Comparison of ENCODE assay signal across 12 mouse cellular contexts in genomic region chr2:76057555-76057954, GRCm38 (mm10).
"Had no signal": no experiment of that assay in that cellular context is flagged by ENCODE, and none has a peak within 500 bp of the region (broad histone marks: within the 10 kb centered on the region; RNA-seq: fewer than 3 reads in every experiment).

No protein-coding gene starts in this region.

- H3K4me3 ChIP-seq: limb, embryonic 13.5 days; liver, embryonic 15.5 days; midbrain, embryonic 15.5 days; neural tube, embryonic 12.5 days had no signal

- H3K27ac ChIP-seq: limb, embryonic 13.5 days; liver, embryonic 15.5 days; midbrain, embryonic 15.5 days; neural tube, embryonic 12.5 days had no signal

- H3K36me3 ChIP-seq: limb, embryonic 13.5 days; liver, embryonic 15.5 days; midbrain, embryonic 15.5 days; neural tube, embryonic 12.5 days had no signal

- DNase-seq: kidney, adult 9 months; kidney, postnatal 10 days; lung, adult 2 months; lung, postnatal 36 days; thymus, adult 2 months; thymus, postnatal 25 days had no signal

- H3K9ac ChIP-seq: limb, embryonic 13.5 days; liver, embryonic 15.5 days; midbrain, embryonic 15.5 days; neural tube, embryonic 12.5 days had no signal

- H3K4me1 ChIP-seq: liver, embryonic 15.5 days had no signal

- H3K4me2 ChIP-seq: limb, embryonic 13.5 days; liver, embryonic 11.5 days; liver, embryonic 15.5 days; midbrain, embryonic 15.5 days; neural tube, embryonic 12.5 days had no signal

- H3K9me3 ChIP-seq: limb, embryonic 13.5 days; liver, embryonic 15.5 days; midbrain, embryonic 15.5 days; neural tube, embryonic 12.5 days had no signal

- ATAC-seq: lung, postnatal 0 days; midbrain, embryonic 15.5 days had no signal

- H3K27me3 ChIP-seq: limb, embryonic 13.5 days; liver, embryonic 15.5 days; midbrain, embryonic 15.5 days; neural tube, embryonic 12.5 days had no signal
